Mouse (Mus musculus) thymus, adult 2 months (tissue): ENCODE data around the gene Tm9sf2.

Experiments used
- CTCF ChIP-seq: fragments of 200-500 bp; IDR thresholded peaks from 2 replicates; pipeline ENCODE4 v1.5.1; 2012; ENCODE audit warnings: mild to moderate bottlenecking, control low read depth, low read length, moderate library complexity, borderline replicate concordance; ENCODE audit not compliant: control insufficient read depth, poor library complexity, insufficient read depth; ENCODE audit errors: extremely low read depth
- POLR2A ChIP-seq: fragments of 200-500 bp; IDR thresholded peaks from 2 replicates; pipeline ENCODE4 v1.6.1; 2012; ENCODE audit warnings: mild to moderate bottlenecking, low read length, control low read depth, moderate library complexity; ENCODE audit not compliant: control insufficient read depth, poor library complexity, insufficient read depth; ENCODE audit errors: extremely low read depth

DNA sequence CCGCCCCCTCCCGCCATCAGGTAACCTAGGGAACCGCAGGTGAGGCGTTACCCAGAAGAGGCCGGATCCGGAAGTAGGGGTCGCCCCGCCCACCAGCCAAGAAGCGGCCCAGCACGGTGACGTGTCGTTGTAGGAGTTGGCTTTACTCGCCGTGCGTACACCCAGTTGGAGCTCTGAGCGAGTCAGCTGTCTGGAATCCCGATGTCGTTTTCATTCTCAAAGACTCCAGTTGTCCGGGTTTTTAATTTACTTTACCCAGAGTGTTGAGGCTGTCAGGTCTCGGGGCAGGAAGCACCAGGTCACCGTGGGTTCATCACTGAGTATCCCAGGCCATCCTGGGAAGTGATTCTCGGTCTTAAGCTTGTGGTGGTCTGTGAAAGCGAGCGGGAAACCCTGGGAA lies 2.0 kb upstream of the Tm9sf2 start:
- TF ChIP-seq CTCF (no peak), POLR2A (no peak)
